8 mouse cellular contexts compared by ENCODE assay signal in genomic region chr3:53042240-53042567, GRCm38 (mm10). TPM values are rescaled to one million over a fixed set of nuclear protein-coding genes. Genes with fewer than 3 reads are reported as not detected.
A peak's percentile ranks its signal among the peaks of the same experiment; 100 is the strongest.
DNase-seq lines count a peak whose midpoint lies in the region; ATAC-seq and TF ChIP-seq lines count a peak whose summit lies in the region.

No protein-coding gene starts in this region.

- 0 out of 2 replicates have a peak, but pooled peaks have one; percentile 11 for TF ChIP-seq CTCF in kidney, postnatal 0 days (IDR thresholded peaks at IDR 0.05; ENCODE audit: low read depth)

- peak overlapping the region; percentile 45 for H3ac ChIP-seq in myocyte (ENCODE audit: control insufficient read depth, insufficient read length)

- DNase-seq in kidney, postnatal 0 days (ENCODE audit: low spot score), result no peak
- no peak for DNase-seq in kidney, postnatal 25 days
- DNase-seq in intestine, embryonic 14.5 days (ENCODE audit: low spot score), result no peak
- no peak for DNase-seq in adrenal gland, adult 18-20 months (ENCODE audit: low spot score in 2 of 2)
- no peak for DNase-seq in ovary, postnatal 14 days (ENCODE audit: low spot score)
- DNase-seq in ovary, postnatal 10 days (ENCODE audit: low spot score), result no peak

- no peak for TF ChIP-seq POLR2A in myocyte (IDR thresholded peaks at IDR 0.05; ENCODE audit: insufficient read length, low read depth)

- peaks cover 36% of the 10 kb centered on the region for H3K79me2 ChIP-seq in myocyte (ENCODE audit: control insufficient read depth, insufficient read depth)

- H3K27me3 ChIP-seq in kidney, postnatal 0 days (ENCODE audit: insufficient read depth, low read length), result no peaks in the 10 kb centered on the region
- H3K27me3 ChIP-seq in embryonic facial prominence, embryonic 13.5 days, result peaks cover 32% of the 10 kb centered on the region
- peaks cover 17% of the 10 kb centered on the region; the same call in 1 of the 2 replicates for H3K27me3 ChIP-seq in intestine, embryonic 14.5 days (replicated peaks; ENCODE audit: control insufficient read depth, insufficient read depth, low read length)
- H3K27me3 ChIP-seq in myocyte (ENCODE audit: control insufficient read depth, insufficient read depth, insufficient read length), result no peaks in the 10 kb centered on the region

- peak overlapping the region; percentile 75 for H3K4me3 ChIP-seq in kidney, postnatal 0 days (replicated peaks; ENCODE audit: low read depth, low read length)
- H3K4me3 ChIP-seq in embryonic facial prominence, embryonic 13.5 days, result peak overlapping the region; percentile 69
- H3K4me3 ChIP-seq in intestine, embryonic 14.5 days (ENCODE audit: low read depth, low read length), result peak overlapping the region; percentile 62
- H3K4me3 ChIP-seq in myocyte, result peak overlapping the region; percentile 75

- peak overlapping the region; percentile 77 for H3K27ac ChIP-seq in kidney, postnatal 0 days
- no peak overlapping the region for H3K27ac ChIP-seq in embryonic facial prominence, embryonic 13.5 days
- no peak overlapping the region for H3K27ac ChIP-seq in intestine, embryonic 14.5 days (ENCODE audit: low read depth)

- H3K9ac ChIP-seq in kidney, postnatal 0 days (ENCODE audit: low read depth, low read length), result peak overlapping the region; percentile 74
- peak overlapping the region; percentile 83 for H3K9ac ChIP-seq in embryonic facial prominence, embryonic 13.5 days
- H3K9ac ChIP-seq in intestine, embryonic 14.5 days (ENCODE audit: low read length), result peak overlapping the region; percentile 51

- H3K4me2 ChIP-seq in kidney, postnatal 0 days (ENCODE audit: low read length), result peak overlapping the region; percentile 87
- peak overlapping the region; percentile 88 for H3K4me2 ChIP-seq in embryonic facial prominence, embryonic 13.5 days
- peak overlapping the region; percentile 66 for H3K4me2 ChIP-seq in intestine, embryonic 14.5 days (ENCODE audit: low read length)
- peak overlapping the region; percentile 94 for H3K4me2 ChIP-seq in myocyte (ENCODE audit: low read depth)

- no peak for ATAC-seq in kidney, postnatal 0 days (replicated peaks; ENCODE audit: low FRiP score, low read depth)
- ATAC-seq in embryonic facial prominence, embryonic 13.5 days (ENCODE audit: insufficient number of reproducible peaks, insufficient read depth, low FRiP score, low TSS enrichment, low read depth), result no peak
- no peak for ATAC-seq in intestine, embryonic 14.5 days (replicated peaks; ENCODE audit: low FRiP score, low TSS enrichment, low read depth)

- 0 out of 2 replicates have a peak, but pooled peaks cover 4% of the 10 kb centered on the region for H3K4me1 ChIP-seq in kidney, postnatal 0 days (replicated peaks; ENCODE audit: insufficient read depth, low read length)
- H3K4me1 ChIP-seq in embryonic facial prominence, embryonic 13.5 days, result peaks cover 43% of the 10 kb centered on the region
- H3K4me1 ChIP-seq in intestine, embryonic 14.5 days (replicated peaks; ENCODE audit: control insufficient read depth, insufficient read depth, low read length), result peaks cover 9% of the 10 kb centered on the region; the same call in 1 of the 2 replicates

- H3K9me3 ChIP-seq in kidney, postnatal 0 days (replicated peaks; ENCODE audit: low read length), result no peaks in the 10 kb centered on the region
- no peaks in the 10 kb centered on the region for H3K9me3 ChIP-seq in embryonic facial prominence, embryonic 13.5 days
- H3K9me3 ChIP-seq in intestine, embryonic 14.5 days (ENCODE audit: control insufficient read depth, low read length), result no peaks in the 10 kb centered on the region

- WGBS in kidney, postnatal 0 days, result 15% methylated on average over 9 of the region's 9 CpGs
- 24% methylated on average over 9 of the region's 9 CpGs for WGBS in embryonic facial prominence, embryonic 13.5 days
- 22% methylated on average over 9 of the region's 9 CpGs for WGBS in intestine, embryonic 14.5 days

- H3K36me3 ChIP-seq in kidney, postnatal 0 days (ENCODE audit: insufficient read depth, low read length), result no peaks in the 10 kb centered on the region
- H3K36me3 ChIP-seq in embryonic facial prominence, embryonic 13.5 days, result no peaks in the 10 kb centered on the region
- H3K36me3 ChIP-seq in intestine, embryonic 14.5 days (ENCODE audit: control insufficient read depth, insufficient read depth, low read length), result no peaks in the 10 kb centered on the region
- no peaks in the 10 kb centered on the region for H3K36me3 ChIP-seq in myocyte (ENCODE audit: control insufficient read depth, insufficient read depth)

TF ChIP-seq in myocyte, 11 proteins besides CTCF, POLR2A, EP300 and RAD21:
- no peak for TF ChIP-seq MYOD1 (IDR thresholded peaks at IDR 0.05; ENCODE audit: control insufficient read depth in 1 of 3, insufficient read length in 2 of 3, low read depth in 2 of 3)
- no peak for TF ChIP-seq E2F4 (IDR thresholded peaks at IDR 0.05; ENCODE audit: insufficient read depth)

RNA-seq across cellular contexts. Expression of gene Lhfp, which starts 0.9 kb away (rescaled TPM):
- polyA plus RNA-seq in kidney, postnatal 0 days (2015; fragmentation: Nextera tagmentation; extraction: Ambion mirVana), result 161 and 166 TPM in 2 replicates
- polyA plus RNA-seq in embryonic facial prominence, embryonic 13.5 days (2015; fragmentation: Nextera tagmentation; extraction: Ambion mirVana), result 44.7 and 49.9 TPM in 2 replicates
- 39.9 and 43.1 TPM in 2 replicates for polyA plus RNA-seq in intestine, embryonic 14.5 days (2014; fragmentation: Nextera tagmentation; extraction: Ambion mirVana)
- 17.8 TPM for polyA plus RNA-seq in myocyte (2012; fragmentation: generic; extraction: Trizol)
- total RNA-seq in adrenal gland, adult 18-20 months (2021), result 10 to 100 TPM; 18.9 to 20.9 TPM

RNA-seq across cellular contexts. Expression of gene Cog6, which starts 25.2 kb away (rescaled TPM):
- polyA plus RNA-seq in kidney, postnatal 0 days (2015; fragmentation: Nextera tagmentation; extraction: Ambion mirVana), result 42.1 and 44.4 TPM in 2 replicates
- 49.0 and 49.7 TPM in 2 replicates for polyA plus RNA-seq in embryonic facial prominence, embryonic 13.5 days (2015; fragmentation: Nextera tagmentation; extraction: Ambion mirVana)
- 40.0 and 42.4 TPM in 2 replicates for polyA plus RNA-seq in intestine, embryonic 14.5 days (2014; fragmentation: Nextera tagmentation; extraction: Ambion mirVana)
- polyA plus RNA-seq in myocyte (2012; fragmentation: generic; extraction: Trizol), result 17.4 TPM
- 10 to 100 TPM; 31.1 to 33.8 TPM for total RNA-seq in adrenal gland, adult 18-20 months (2021)
